Mouse (Mus musculus) bone marrow macrophage, adult 2 months (primary cell): Measurements from ENCODE around the gene Adam12.

Source experiments
- CTCF ChIP-seq: IDR thresholded peaks from 2 replicates; pipeline ENCODE4 v1.5.1; 2012; ENCODE audit warnings: low read depth, mild to moderate bottlenecking, low read length, moderate library complexity
- POLR2A ChIP-seq: IDR thresholded peaks from 2 replicates; pipeline ENCODE4 v1.6.1; 2012; ENCODE audit warnings: mild to moderate bottlenecking, low read depth, low read length, borderline replicate concordance

- TF ChIP-seq POLR2A (no peak), CTCF (no peak)
Observed at GRCm38 (mm10) chr7:133863151-133863550, 368.8 kb downstream of the Adam12 start.
